Mouse (Mus musculus) midbrain, postnatal 0 days (tissue): ENCODE results near the gene Atf2. TPM values are rescaled to one million over a fixed set of nuclear protein-coding genes. Genes with fewer than 3 reads are reported as not detected.
A peak's percentile ranks its signal among the peaks of the same experiment; 100 is the strongest.

Experiments used
- ATAC-seq: fragments of 200-750 bp; cut with Nextera tagmentation; 2 replicates; pipeline ENCODE4 v1.8.0; 2017; ENCODE audit warnings: moderate number of reproducible peaks, mild to moderate bottlenecking, moderate TSS enrichment, moderate library complexity; ENCODE audit not compliant: low FRiP score
- DNase-seq: peaks from one replicate; pipeline ENCODE4 v3.0.0-alpha.2; 2015; ENCODE audit warnings: low spot score
- H3K27ac ChIP-seq: fragments of 300-500 bp; sonication (generic); 2 replicates; pipeline ENCODE4 v1.5.1; 2014; ENCODE audit warnings: low read depth, mild to moderate bottlenecking, low read length, mixed read lengths
- H3K27me3 ChIP-seq: fragments of 300-500 bp; sonication (generic); 2 replicates; pipeline ENCODE4 v1.6.1; 2014; ENCODE audit warnings: low read length, control low read depth, mixed read lengths; ENCODE audit not compliant: insufficient read depth
- H3K36me3 ChIP-seq: fragments of 300-500 bp; sonication (generic); 2 replicates; pipeline ENCODE4 v1.6.1; 2014; ENCODE audit warnings: low read length, control low read depth, mixed read lengths; ENCODE audit not compliant: insufficient read depth
- H3K4me1 ChIP-seq: fragments of 300-500 bp; sonication (generic); 2 replicates; pipeline ENCODE4 v1.6.1; 2014; ENCODE audit warnings: mild to moderate bottlenecking, control low read depth, antibody characterized with exemption, low read length, mixed read lengths; ENCODE audit not compliant: insufficient read depth
- H3K4me2 ChIP-seq: fragments of 300-500 bp; sonication (generic); 2 replicates; pipeline ENCODE4 v1.6.1; 2014; ENCODE audit warnings: low read depth, mild to moderate bottlenecking, low read length, mixed read lengths; ENCODE audit not compliant: poor library complexity, severe bottlenecking
- H3K4me3 ChIP-seq: fragments of 300-500 bp; sonication (generic); 2 replicates; pipeline ENCODE4 v1.5.1; 2014; ENCODE audit warnings: low read depth, mild to moderate bottlenecking, low read length, moderate library complexity
- H3K9ac ChIP-seq: fragments of 300-500 bp; sonication (generic); replicated peaks from 2 replicates; pipeline ENCODE4 v1.6.1; 2014; ENCODE audit warnings: mild to moderate bottlenecking, low read length, moderate library complexity, mixed read lengths; ENCODE audit not compliant: poor library complexity, severe bottlenecking
- H3K9me3 ChIP-seq: fragments of 300-500 bp; sonication (generic); 2 replicates; pipeline ENCODE4 v1.6.1; 2016; ENCODE audit warnings: low read length, control low read depth
- CTCF ChIP-seq: IDR thresholded peaks from 2 replicates; pipeline ENCODE4 v1.5.1; 2016; ENCODE audit warnings: antibody characterized with exemption, mild to moderate bottlenecking
- WGBS: fragments of 180-500 bp; shearing (Covaris S2); extraction: QIAGEN DNeasy Blood & Tissue Kit; methylation state at CpG from one replicate; pipeline ENCODE4 v1.1.7; 2014; 5-methylcytosine and 5-hydroxymethylcytosine counted together
- polyA plus RNA-seq: library from polyadenylated mRNA; unstranded; fragments of >200 nt; fragmentation: Nextera tagmentation; extraction: Ambion mirVana; gene quantifications from 2 replicates; pipeline ENCODE4 v1.2.1, GENCODE M21; 2015
- total RNA-seq: library from RNA; depleted of rRNA; stranded (reverse); fragments of >200 nt; gene quantifications from 2 replicates; pipeline ENCODE4 v1.2.3, GENCODE M21; 2014

Gene Atf2
- total and polyA plus RNA-seq, 2 experiments from 2014 or later: 82.3 to 90.6 TPM

GRCm38 (mm10) chr2:73788395-73788794 is 104.0 kb downstream of the Atf2 start:
- no peak overlapping the region for H3K27ac ChIP-seq
- ATAC-seq: no peak
- H3K9ac ChIP-seq: no peak overlapping the region
- 83% methylated on average over 6 of the region's 6 CpGs for WGBS
- TF ChIP-seq CTCF: no peak
- H3K4me1 ChIP-seq: no peaks in the 10 kb centered on the region
- no peaks in the 10 kb centered on the region for H3K36me3 ChIP-seq
- H3K9me3 ChIP-seq: no peaks in the 10 kb centered on the region
- DNase-seq: no peak
- no peaks in the 10 kb centered on the region for H3K27me3 ChIP-seq
- no peak overlapping the region for H3K4me3 ChIP-seq
- no peak overlapping the region for H3K4me2 ChIP-seq

GRCm38 (mm10) chr2:73782371-73782905 is 110.0 kb downstream of the Atf2 start:
- Histone ChIP-seq H3K36me3 (no peaks in the 10 kb centered on the region), H3K4me1 (0 out of 2 replicates have a peak, but pooled peaks cover under 1% of the 10 kb centered on the region), H3K9me3 (no peaks in the 10 kb centered on the region), H3K9ac (no peak overlapping the region), H3K27ac (no peak overlapping the region), H3K4me3 (no peak overlapping the region), H3K27me3 (no peaks in the 10 kb centered on the region; the same call in 1 of the 2 replicates), H3K4me2 (no peak overlapping the region)
- whole genome bisulfite sequencing: 45% methylated on average over 9 of the region's 9 CpGs
- TF ChIP-seq CTCF: no peak
- no peak for ATAC-seq
- DNase-seq: no peak

- no peaks in the 10 kb centered on the region for H3K36me3 ChIP-seq
- WGBS: 57% methylated on average over 14 of the region's 14 CpGs
- ATAC-seq (no peak), DNase-seq (peak; percentile 22)
- TF ChIP-seq CTCF: no peak
- H3K9ac ChIP-seq: no peak overlapping the region
- no peaks in the 10 kb centered on the region; the same call in 1 of the 2 replicates for H3K27me3 ChIP-seq
- H3K4me3 ChIP-seq: no peak overlapping the region
- peaks cover 3% of the 10 kb centered on the region; the same call in 1 of the 2 replicates for H3K4me1 ChIP-seq
- no peak overlapping the region for H3K27ac ChIP-seq
- no peak overlapping the region for H3K4me2 ChIP-seq
- H3K9me3 ChIP-seq: no peaks in the 10 kb centered on the region
These were observed 112.0 kb downstream of the Atf2 start for GRCm38 (mm10) chr2:73780321-73781010.

GRCm38 (mm10) chr2:73779796-73780195 is 112.6 kb downstream of the Atf2 start:
- peak; percentile 85 for DNase-seq
- H3K36me3 ChIP-seq: no peaks in the 10 kb centered on the region

GRCm38 (mm10) chr2:73779016-73779595 is 113.3 kb downstream of the Atf2 start:
- Histone ChIP-seq H3K36me3 (no peaks in the 10 kb centered on the region), H3K27me3 (no peaks in the 10 kb centered on the region; the same call in 1 of the 2 replicates), H3K4me3 (no peak overlapping the region), H3K9me3 (no peaks in the 10 kb centered on the region), H3K9ac (no peak overlapping the region), H3K4me1 (peaks cover 3% of the 10 kb centered on the region; the same call in 1 of the 2 replicates), H3K27ac (no peak overlapping the region), H3K4me2 (no peak overlapping the region)
- peak; percentile 30 for DNase-seq
- peak; percentile 55 for TF ChIP-seq CTCF
- WGBS: 45% methylated on average over 4 of the region's 4 CpGs
- ATAC-seq: no peak

More at GRCm38 (mm10) chr2:73779796-73780195, 112.6 kb downstream of the Atf2 start:
- 23% methylated on average over 7 of the region's 7 CpGs for WGBS
- H3K27ac ChIP-seq: no peak overlapping the region
- no peak overlapping the region for H3K9ac ChIP-seq
- H3K4me3 ChIP-seq: no peak overlapping the region
- TF ChIP-seq CTCF: no peak
- no peaks in the 10 kb centered on the region; the same call in 1 of the 2 replicates for H3K27me3 ChIP-seq
- H3K9me3 ChIP-seq: no peaks in the 10 kb centered on the region
- no peak for ATAC-seq
- H3K4me1 ChIP-seq: peaks cover 3% of the 10 kb centered on the region; the same call in 1 of the 2 replicates
- H3K4me2 ChIP-seq: no peak overlapping the region

GRCm38 (mm10) chr2:73776936-73777335 is 115.5 kb downstream of the Atf2 start:
- Histone ChIP-seq H3K4me2 (peak overlapping the region; percentile 26), H3K9ac (no peak overlapping the region), H3K27me3 (no peaks in the 10 kb centered on the region; the same call in 1 of the 2 replicates), H3K9me3 (no peaks in the 10 kb centered on the region), H3K27ac (no peak overlapping the region), H3K4me3 (no peak overlapping the region), H3K4me1 (peaks cover 7% of the 10 kb centered on the region; the same call in 1 of the 2 replicates), H3K36me3 (no peaks in the 10 kb centered on the region)
- 36% methylated on average over 4 of the region's 4 CpGs for WGBS
- no peak for TF ChIP-seq CTCF
- DNase-seq (no peak), ATAC-seq (no peak)
